Mouse (Mus musculus) fibroblast of lung, adult 2 months (primary cell): ENCODE results near the gene Spon1.

Source experiments
- DNase-seq: peaks from one replicate; pipeline ENCODE4 v3.0.0-alpha.2; 2011; ENCODE audit warnings: low read depth

Gene Spon1

DNA sequence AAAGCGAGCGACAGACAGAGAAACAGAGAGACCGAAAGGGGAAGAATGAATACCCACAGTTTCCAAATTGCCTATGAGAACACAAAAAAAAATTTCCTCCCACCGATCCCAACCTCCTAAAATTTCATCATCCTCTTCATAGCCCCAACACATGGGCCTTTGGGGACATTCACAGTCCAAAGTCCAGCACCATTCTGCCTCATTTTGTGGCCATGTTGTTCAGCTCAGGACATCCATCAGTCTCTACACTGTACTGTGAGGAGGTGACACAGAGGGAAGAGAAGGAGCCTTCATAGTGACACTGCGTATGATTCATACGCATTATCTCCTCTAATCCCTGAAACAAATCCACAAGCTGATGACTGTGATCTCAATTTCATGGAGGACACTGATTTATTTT is 12.7 kb downstream of the Spon1 start:
- DNase-seq = no peak

DNA sequence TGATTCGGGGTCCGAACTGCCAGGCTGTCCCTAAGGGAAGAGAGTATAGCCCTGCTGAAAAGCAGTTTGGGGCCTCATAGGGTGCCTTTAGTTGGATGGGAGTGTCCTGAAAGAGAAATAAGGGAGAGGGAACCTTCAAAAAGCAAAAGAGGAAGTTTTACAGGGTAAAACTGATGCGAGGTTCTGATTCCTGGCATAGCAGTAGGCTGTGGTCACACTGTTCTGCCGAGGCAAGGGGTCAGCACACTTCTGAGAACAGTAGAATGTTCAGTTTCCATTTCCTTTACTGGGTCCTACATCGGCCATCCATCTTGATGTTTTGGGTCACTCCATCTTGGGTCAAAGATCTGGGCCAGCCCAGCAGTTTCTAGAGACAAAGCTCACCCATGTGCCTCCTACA is 14.5 kb downstream of the Spon1 start:
- no peak for DNase-seq

DNA sequence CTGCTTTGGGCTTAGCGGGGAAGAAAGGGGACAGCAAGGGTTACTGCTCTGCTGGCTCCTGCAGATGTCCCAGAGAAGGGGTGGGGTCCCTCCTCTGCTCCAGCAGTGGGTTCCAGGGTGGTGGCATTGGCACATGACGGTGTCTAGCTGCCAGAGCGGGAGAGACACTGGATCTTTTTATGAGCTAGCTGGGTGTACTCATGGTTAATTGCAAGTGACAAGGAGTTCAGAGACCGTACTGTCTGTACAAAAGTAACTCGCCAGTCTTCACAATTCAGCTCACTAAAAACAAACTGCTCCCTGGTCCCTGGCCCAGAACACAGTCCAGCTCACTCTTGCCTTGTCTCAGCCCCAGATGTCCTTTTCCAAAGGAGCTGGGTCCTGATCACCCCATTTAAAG is 26.2 kb downstream of the Spon1 start:
- DNase-seq = no peak

DNA sequence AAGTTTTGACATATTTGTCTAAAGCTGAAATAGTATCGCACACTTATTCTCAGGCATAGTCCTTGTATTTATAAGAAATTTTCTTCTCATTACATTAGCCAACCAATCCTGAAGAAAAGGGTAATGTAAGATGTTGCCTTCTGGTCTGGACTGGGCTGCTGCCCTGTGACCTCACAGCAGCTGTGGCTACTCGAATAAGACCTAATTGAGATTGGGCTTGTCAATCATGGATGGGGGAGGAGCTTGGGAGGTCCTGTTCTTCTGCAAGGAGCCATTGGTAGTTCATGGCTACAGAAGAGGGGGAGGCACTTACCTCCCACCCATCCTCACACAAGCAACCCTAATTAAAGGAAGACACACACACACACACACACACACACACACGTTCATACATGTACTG is 27.1 kb downstream of the Spon1 start:
- no peak for DNase-seq

DNA sequence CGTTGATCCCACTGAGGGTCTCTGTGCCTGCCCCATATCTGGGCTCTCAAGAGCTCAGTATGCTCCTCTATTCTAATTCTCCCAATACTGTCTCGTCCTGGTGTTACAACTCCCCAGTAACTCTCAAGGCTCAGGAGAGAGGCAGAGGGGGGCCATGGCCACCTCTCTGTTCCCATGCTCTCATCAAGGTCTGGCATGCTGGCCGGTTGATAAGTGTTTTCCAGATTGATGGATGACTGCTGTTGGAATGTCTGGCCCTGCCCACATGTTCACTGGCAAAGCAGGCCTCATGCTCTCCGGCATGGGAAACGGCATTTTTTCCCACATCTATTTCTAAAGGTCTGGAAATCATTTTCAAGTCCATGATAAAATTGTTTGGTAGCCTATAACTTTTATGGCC is 29.4 kb downstream of the Spon1 start:
- DNase-seq = no peak

DNA sequence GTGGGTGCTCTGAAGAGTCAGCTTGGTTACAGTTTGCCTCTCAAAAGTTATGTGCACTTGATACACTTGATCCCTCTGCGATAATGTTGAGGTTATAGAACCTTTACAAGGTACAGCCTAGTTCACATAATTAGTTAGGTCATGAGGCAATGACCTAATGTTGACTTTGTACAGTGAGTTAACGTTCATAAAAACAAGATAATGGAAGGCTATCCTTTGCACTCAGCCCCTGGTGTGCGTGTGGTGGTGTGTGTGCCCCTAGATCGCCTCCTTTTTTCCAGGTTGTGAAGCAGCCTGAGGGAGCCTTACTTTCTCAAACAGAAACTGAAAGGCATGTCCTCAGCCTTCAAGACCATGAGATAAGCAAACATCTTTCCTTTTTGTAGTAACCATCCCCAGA is 31.3 kb downstream of the Spon1 start:
- no peak for DNase-seq

DNA sequence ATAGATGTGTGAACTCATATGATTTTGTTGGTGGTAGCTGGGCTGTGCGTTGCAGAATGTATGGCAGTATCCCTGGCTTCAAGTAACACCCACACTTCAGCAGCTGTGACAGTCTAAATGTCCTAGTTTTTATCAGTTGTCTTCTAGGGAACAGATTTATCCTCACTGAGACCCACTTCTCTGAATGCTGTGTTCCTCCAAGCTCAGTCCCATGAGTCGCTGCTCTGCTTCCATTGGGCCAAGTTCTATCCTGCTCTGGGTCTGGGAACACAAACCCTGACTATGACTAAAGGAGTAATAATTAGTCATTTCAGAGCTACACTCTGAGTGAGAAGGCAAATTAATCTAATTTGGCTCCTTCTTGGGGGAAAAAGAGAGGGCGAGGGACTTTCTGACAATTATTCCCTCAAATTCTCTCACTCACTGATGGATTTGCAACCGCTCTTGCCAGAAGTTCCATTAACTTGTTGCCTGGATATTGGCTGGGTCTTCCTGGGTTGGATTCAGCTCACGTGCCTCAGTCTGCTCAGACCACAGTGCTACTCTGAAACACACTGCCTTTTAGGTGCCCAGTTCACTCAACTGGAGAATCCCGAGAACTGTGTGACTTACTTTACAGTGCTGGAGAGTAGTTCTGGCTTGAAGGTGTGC is 32.9 kb downstream of the Spon1 start:
- no peak for DNase-seq

DNA sequence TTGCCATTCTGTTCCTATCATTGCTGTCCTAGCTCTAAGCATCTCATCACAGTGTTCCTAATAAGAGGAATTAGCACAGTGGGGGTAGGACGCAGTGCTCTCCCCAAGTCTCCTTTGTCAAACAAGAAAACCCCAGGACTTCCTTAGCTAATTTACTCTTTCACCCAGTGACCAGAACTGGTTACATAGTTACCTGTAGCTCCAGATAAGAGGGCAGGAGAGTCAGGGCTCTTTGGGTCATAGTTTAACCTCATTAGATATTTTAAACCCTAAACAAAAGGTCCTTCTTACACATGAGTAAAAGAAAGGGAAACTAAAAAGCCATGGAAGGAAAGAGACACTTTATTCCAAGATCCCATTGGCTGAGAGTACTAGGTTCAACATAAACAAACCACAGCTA is 44.0 kb downstream of the Spon1 start:
- DNase-seq = no peak

DNA sequence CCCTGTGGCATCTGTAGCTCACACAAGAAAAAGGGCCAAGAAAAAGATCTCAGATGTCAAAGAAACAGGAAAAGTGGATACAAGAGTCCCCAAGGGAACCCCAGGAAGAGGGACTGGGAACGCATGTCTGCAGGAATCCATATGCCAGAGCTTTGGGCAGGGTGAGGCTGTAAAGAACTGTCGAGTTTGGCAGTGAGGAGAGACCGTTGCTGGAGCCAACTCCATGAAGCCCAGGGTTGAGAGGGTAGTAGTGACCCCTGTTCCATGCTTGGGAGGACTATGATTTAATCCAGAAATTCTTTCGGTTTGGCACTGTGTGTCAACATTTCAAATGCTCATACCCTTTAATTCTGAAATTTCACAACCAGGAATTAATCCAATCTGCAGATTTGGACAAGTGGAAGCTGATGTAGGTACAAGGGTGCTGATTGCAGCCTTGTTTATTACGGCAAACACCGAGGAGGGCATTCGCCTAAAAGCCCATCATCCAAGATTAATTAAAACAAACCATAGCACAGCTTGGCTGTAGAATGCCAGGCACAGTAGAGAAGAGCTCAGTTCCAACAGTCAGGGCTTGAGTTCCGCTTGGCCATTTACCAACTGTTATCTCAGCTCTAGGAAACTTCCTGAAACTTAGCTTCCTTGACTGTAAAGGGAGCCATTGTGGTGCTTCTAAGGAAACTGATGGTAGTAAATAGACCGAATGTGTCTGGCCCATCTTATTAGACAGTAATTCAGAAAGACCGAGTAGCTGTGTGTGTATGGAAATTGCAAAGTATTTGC is 45.8 kb downstream of the Spon1 start:
- DNase-seq = no peak

DNA sequence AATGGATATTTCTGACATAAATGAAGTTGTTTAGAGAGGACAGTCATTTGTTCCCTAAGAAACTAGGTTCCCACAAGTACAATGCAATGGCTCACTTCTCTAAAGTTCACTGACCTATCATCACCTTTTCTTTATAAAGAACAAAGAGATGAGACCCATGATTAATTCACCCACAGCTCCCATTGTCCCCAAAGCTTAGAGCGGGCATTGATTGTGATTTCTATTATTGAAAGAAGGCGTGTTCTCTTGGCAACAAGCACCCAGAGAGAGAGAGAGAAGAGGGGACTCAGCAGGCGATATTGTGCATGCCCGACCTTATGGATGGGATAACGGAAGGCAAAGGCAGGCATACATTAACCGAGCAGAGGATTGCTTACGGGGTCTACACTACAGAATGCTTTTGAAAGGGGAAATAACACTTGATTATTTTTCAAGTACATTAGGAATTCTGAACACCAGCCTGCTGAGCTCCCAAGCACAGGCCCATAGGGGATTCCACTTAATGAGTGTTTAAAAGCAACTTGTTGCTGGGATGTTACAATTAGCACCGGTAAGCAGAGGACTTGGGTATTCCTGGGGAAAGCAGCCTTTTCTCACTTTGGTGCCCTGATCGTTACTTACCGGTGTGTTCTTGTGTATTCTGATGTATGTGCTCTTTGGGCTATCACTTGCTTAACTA is 48.4 kb downstream of the Spon1 start:
- no peak for DNase-seq

DNA sequence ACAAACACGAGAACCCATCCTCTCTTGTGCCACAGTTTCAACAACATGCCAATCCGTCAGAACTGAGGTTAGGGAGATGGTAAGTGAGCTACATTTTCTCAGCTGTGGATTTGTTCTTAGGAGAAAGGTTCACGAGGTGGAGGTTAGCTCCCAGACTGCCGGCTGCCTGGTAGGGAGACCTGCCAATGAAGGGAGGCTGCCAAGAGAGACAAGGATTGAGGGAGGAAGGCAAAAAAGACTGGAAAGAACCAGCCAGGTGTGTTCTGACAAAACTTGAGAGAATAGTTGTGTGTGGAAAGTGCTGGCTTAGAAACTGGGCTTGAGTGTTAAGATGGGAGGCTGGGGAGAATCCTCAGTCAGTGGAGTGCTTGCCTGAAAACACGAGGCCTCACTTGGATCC is 49.9 kb downstream of the Spon1 start:
- DNase-seq = no peak

DNA sequence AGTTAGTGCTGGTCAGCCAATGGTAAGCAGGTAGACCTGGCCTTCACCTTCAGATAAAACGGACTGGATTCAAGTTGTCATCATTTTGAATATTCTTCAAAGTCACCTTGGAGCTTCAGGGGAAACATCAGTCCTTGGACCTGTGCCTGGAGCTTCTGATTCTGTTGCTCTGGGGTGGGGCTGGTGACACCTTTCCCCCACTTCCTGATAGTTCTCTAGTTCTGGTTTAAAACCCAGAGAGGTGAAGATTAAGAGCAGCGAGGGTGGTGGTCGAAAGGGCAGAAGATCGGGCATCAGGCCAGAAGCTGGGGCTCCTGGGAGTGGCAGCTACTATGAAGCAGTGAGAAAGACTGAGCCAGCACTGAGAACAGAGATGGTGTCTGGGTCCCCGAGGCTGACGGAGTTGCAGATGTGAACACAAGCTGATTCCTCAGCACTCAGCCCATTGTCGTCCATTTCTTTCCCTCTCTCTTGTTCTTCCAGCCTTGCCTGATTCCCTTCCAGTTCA is 51.1 kb downstream of the Spon1 start:
- DNase-seq = no peak

DNA sequence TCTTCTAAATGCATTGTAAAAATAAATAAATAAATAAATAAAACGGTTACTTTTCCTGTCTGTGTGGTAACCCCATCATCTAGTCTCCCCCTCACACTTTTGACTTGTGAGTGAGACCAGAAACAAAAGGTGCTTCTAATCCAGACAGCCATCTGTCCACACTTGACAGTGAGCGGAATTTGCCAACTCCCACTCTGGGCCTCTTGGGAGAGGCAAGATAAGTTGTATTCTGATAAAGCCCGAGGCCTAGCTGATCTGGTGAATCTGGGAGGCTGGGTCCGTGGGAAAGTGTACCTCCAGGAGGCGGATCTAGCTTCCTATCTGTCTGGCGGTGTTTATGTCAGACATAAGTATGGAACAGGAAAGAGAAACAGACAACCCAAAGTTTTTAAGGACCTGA is 52.3 kb downstream of the Spon1 start:
- no peak for DNase-seq

DNA sequence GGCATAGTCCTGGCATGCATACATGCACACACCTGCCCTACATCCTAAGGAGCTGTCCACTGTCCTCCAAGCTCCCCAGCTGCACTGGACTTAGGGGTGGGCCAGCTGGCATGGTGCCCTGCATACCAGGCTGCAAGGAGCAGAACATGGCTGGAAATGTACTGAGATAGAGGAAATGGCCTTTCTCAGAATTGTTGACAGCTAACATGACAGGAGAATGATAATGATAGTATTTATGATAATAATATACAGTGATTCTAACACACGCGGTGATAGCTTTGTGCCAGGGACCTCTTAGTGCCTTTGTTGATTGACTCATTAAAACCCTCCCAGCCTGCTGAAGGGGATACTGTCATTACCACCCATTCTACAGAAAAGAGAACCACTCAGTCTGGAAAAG is 54.4 kb downstream of the Spon1 start:
- no peak for DNase-seq

DNA sequence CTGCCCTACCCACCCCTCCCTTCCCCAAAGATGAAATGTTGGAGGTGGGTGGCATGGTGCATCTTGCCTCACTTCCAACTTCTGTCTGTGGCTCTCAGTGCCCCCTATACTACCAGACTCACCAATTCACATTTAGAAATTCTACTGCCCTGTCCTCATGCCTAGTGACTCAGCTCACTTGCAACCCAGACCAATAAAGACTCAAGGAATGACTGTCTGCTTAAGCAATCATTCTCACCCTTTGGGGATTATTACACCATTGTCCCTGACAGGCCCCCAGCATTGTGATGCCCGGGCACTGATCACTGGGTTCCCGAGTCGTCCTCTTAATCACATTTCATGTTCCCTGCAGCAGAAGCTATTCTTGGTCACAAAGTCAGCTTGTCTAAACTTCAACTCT is 57.2 kb downstream of the Spon1 start:
- DNase-seq = no peak

DNA sequence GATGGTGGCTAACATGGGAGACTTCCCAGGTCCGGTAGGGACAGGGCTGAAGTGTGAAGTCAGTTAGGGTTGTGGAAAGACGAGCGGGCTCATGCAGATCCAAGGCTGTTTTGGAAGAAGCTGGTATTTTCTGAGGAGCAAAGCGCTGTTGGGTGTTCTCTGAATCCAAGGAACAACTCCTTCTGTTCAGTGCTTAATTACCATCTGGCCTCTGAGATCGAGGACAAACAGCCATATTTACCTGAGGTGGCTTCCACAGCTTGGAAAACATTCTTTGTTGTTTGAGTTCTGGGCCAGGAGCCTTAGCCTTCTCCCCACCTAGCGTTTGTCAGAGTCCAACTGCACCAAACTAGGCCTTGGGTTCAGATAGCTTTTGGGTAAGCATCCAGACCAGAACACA is 58.9 kb downstream of the Spon1 start:
- DNase-seq = no peak

DNA sequence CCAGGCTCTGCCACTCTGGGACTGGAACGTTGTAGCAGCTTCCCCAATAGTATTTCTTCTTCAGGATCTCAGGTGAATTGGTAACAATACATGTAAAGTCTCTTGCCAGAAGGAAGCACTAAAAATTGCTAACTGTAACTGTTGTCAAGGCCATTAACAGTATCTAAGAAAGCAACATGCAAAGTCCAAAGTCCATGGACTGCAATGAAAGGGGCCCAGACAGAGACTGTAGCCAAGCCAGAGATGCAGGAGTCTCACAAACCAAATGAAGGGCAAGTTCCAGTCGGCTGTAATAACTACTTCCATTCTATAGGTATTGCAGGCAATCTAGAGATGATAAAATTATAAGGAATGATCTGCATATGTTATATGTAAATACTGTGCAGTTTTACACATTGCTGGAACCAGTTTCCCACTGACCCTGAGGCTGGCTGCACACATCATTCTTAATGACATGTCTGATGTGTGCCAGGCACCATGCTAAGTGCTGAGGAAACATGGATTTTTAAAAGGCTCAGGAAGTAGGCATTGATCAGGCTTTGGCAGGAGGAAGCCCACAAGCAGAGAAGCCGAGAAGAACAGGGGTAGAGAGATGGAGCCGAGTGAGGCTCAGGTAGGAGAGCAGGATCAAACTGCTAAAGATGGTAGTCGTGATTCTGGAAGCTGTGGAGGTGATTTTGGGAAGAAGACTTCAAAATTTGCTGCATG is 59.9 kb downstream of the Spon1 start:
- no peak for DNase-seq

DNA sequence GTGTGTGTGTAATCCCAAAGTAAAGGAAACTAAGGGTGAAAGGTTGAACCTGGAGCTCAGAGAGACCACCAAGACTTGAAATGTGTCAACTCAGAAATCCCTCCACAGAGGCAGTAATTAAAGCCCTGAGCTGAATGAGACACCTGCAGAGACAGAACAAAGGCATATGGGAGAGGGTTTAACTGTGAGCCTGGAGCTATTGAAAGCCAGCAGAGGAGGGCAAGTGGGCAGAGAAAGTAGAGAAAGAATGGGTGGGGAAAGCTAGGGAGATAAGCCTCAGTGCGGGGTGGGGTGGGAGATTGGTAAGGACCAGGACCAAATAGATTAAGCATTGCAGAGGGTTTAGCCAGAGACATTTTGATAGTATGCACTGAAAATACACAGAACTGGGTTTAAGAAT is 60.7 kb downstream of the Spon1 start:
- no peak for DNase-seq

DNA sequence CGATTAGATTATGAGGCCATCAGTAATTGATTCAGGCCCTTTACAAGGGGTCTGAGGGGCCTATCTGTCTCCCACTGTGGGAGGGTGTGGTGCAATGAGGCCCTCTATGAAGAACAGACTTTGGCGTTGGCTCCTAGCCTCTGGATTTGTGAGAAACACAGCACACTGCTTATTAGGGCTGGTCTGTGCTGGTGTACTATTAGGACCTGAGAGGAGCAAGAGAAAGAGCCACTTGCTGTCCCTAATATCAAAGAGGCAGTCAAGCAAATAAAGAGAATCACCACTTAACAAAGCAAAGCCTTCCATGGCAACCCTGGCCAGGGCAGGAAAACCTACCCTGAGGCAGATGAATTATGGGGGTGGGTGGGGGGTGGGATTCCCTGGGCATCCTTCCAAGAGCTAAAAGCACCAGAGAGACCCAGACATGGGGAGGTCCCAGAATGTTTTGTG is 62.3 kb downstream of the Spon1 start:
- DNase-seq = no peak

DNA sequence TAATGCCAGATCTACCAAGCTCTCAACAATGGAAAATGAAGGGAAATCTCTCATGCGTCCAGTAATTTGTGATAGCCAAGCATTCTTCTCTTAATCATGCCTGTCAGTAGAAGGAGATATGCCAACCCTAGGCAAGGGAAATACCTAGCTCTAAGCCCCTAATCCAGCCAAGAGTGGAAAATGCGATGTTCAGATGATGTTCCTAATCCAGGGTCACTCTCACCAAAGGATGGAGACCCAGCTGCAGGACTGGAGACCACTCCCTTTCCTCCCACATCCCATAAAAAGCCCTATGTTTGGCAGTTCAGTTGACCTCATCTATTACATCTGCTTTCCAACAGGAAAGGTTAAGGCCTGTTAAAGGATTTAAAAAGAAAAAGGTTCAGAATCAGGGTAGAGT is 62.8 kb downstream of the Spon1 start:
- DNase-seq = no peak

DNA sequence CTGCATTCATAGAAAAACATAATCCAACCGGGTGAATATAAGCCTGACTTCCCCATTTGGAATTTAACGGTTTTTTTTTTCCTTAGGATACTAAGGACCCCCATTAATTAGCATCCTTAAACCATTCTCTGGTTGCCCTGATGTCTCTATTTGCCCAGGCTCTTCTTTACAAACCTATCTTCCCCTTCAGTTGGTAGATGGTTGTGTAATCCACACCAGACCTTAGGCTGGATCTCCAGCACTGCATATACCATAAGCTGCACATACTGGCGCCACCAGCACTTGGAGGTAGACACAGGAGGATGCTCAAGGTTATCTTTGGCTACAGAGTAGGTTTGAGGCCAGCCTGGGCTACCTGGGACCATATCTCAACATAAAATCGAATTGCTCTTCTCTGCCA is 71.4 kb downstream of the Spon1 start:
- DNase-seq = no peak

DNA sequence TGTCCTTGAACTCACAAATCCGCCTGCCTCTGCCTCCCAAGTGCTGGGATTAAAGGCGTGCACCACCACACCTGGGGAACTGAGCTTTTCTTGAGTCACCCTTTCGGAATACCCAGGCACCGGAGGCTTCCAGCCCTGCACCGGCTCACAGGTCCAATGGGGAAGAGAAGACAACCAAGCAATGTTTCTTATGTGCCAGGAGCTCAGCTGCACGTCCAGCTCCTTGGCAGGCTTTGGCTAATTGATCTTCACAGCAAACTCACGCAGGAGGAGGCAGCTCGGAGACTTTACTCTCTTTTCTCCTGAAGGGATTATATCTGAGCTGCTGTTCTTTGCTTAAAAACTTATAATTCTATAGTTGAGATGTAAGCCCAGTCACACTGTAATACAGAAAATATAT is 73.6 kb downstream of the Spon1 start:
- no peak for DNase-seq

DNA sequence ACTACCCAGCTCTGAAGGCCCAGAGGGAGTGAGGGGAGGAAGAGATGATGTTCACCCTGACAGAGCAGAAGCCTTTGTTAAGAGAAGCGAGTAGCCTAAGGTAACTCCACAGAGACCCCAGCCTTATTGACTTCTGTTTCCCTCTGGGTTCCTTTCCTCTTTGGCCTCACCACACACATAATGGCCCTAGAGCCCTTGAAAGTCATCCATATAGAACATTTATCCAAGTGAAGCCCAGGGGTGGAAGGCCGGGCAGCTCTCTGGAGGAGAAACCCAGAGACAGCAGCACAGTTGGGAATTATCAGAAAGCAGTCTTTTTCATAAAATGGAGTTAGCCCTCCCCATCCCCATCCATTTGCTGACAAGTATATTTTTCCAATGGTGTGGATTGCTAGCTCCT is 75.7 kb downstream of the Spon1 start:
- DNase-seq = no peak
